Mouse (Mus musculus) large intestine, adult 2 months (tissue): Measurements from ENCODE around the gene Tnpo3. TPM values are rescaled to one million over a fixed set of nuclear protein-coding genes. Genes with fewer than 3 reads are reported as not detected.

Experiments used
- DNase-seq: peaks from one replicate; pipeline ENCODE4 v3.0.0-alpha.2; 2012; ENCODE audit warnings: low read depth, low spot score
- WGBS: fragments of 180-500 bp; shearing (Covaris S2); methylation state at CpG from one replicate; pipeline ENCODE4 v1.1.7; 2018; 5-methylcytosine and 5-hydroxymethylcytosine counted together
- polyA plus RNA-seq: library from polyadenylated mRNA; depleted of rRNA; stranded (reverse); fragments of >200 nt; gene quantifications from 2 replicates; pipeline ENCODE4 v1.2.3, GENCODE M21; 2012; rRNA removed

The Tnpo3 gene
- polyA plus RNA-seq, result 30.7 and 36.4 TPM in 2 replicates

DNA sequence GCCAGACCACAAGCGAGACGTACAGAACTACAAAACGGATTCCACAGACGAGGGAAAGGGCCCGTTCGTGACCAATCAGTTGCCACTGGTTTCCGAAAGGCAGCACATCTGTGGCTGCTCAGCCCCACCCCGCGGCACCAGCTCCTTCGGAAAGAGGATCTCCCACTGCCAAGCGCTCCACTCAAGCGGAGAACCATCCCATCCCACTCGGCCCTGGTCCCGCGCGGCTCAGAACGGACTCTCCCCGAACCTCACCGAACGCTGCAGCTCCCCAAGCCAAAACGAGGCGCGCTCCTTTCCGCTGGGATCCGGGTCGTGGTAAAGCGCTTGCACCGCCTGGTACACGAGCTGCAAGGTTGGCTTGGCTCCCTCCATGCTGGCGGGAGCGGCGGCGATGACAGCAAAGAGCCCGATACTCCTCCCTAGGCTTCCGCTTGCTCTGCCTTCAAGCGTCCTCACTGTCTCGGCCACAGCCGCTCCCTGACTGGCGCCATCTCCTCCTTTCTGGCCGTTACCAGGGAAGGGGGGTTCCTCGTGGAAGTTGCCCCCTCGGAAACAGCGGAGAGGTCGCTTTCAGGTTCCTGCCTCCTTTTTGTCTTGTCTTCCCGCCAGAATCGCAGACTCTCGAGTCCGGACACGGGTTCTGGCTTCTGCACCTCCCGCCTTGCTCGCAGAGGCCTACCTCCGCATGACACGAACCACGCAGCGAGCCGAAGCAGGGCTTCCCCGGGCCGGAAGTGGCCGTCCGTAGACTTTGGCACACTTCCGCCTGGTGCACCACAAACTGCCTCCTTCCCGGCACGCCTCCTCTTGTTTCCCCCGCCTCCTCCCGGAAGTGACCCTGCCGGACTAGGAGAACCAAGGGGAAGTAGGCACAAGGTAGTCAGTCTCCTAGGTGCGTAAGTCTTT, at the start of gene Tnpo3:
TSS of gene Tnpo3 (minus strand) at position 777 of the 909 bp plus-strand sequence.
- peak; percentile 93 for DNase-seq
- under 1% methylated on average over 67 of the region's 67 CpGs for WGBS

DNA sequence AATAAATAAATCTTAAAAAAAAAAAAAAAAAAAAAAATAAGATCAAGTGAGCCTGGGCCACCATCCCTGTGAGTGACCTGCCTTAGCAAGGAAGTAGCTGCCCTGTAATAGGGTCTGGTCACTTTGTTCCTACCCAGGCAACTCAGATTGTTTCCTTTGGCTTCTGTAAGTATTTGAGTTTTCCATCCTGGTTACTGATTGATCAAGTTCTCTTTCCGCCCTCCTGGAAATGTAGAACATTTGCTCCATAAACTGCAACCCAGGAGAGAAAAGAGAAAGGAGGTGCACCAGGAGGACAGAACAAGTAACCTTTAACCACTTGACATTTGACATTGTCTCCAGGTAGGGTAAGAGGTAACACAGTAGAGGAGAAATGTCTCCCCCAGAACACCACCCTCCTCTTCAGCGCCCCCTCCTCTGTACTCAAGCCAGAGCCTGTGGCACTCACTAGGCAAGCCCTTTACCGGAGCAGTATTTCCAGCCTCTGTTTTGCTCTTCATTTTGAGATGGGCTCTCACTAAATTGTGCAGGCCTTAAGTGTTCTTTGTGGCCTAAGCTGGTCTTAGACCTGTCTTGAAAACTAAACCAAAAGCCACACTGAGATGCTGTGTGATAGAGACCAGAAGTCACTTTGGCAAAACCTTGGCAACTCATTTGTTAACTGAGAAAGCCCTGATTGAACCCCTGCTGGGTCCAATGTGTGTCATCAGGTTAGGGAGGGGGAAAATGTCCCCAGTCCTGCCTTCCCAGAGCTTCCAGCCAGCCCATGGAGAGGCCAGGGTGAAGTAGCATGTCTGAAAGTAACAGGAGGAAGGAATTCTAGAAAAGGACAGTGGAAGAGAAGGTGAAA, 49.2 kb upstream of the Tnpo3 start:
- DNase-seq, result peak; percentile 80
- 41% methylated on average over 3 of the region's 3 CpGs for WGBS

DNA sequence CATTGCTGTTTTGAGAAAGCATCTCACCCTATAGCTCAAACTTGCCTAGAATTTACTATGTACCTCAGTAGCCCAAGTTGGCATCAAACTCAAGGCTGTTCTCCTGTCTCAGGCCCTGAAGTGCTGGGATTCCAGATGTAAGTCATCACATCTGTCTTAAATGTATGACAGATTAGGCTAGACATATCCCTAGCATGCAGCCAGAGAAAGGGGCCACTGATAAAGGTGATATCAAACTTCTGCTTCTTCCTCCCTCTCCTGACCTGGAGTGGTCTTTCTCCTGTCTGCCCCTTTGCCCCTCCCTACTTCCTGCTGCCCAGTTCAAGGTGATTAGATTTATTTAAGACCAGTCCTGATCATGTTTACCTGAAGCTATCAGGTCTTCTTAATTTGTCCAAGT, 43.6 kb upstream of the Tnpo3 start:
- DNase-seq, result no peak

DNA sequence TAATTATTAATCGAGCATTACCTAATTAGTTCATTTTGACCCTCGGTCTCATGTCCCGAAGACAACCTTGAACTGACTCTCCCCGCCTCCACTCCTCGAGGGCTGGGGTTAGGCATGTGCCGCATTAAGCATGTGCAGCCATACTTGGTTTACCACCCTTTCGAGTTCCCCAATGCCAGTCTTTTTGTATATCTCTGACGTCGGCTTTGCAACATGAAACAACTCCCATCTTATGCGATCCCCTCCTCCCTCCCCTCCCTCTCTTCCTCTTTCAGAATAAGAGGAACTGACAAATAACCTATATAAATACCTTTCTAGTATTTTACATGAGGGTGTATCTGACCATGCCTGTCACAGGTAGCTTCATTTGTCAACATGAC, 40.5 kb upstream of the Tnpo3 start:
- no peak for DNase-seq
- WGBS, result 62% methylated on average over 10 of the region's 10 CpGs

DNA sequence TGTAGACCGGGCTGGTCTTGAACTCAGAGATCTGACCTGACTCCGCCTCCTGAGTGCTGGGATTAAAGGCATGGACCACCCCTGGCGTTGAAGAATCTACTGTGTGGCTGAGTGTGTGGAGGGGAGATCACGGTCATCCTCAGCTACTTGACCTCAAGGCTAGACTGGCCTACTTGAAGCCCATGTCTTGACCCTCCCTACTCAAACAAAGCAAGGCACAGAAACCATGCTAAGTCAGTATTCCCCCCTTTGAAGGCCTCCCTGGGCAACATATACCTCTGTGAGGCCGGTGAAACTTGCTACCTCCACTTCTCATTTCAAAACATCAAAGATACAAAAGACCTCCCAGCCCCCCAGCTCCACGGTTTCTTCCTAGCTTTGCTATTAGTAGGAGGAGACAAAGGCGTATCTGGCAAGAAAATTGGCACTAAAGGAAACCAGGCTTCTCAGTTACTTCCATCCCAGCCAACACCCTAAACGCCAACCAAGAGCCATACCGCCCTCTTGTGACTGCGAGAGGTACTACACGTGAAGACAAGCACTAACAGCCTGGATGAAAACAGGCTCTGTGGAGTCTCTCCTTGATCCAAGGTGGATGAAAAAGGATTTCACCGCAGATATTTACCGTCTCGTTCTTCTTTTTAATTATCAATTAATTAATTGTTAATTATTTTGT, 39.9 kb upstream of the Tnpo3 start:
- 28% methylated on average over 14 of the region's 14 CpGs for WGBS
- DNase-seq, result peak; percentile 84

DNA sequence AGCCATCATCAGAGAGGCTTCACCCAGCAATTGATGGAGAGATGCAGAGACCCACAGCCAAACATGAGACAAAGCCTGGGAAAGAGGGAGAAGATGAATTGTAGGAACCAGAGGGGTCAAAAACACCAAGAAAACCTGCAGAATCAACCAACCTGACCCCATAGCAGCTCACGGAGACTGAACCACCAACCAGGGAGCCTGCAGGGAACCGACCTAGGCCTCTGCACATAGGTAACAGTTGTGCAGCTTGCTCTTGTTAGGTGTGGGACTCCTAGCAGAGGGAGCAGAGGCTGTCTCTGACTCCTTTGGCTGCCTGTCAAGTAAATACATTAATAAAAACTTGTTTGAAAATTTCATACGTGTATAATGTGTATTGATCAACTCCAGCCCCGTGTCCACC, 32.1 kb upstream of the Tnpo3 start:
- DNase-seq, result no peak
- 88% methylated on average over 4 of the region's 4 CpGs for WGBS

DNA sequence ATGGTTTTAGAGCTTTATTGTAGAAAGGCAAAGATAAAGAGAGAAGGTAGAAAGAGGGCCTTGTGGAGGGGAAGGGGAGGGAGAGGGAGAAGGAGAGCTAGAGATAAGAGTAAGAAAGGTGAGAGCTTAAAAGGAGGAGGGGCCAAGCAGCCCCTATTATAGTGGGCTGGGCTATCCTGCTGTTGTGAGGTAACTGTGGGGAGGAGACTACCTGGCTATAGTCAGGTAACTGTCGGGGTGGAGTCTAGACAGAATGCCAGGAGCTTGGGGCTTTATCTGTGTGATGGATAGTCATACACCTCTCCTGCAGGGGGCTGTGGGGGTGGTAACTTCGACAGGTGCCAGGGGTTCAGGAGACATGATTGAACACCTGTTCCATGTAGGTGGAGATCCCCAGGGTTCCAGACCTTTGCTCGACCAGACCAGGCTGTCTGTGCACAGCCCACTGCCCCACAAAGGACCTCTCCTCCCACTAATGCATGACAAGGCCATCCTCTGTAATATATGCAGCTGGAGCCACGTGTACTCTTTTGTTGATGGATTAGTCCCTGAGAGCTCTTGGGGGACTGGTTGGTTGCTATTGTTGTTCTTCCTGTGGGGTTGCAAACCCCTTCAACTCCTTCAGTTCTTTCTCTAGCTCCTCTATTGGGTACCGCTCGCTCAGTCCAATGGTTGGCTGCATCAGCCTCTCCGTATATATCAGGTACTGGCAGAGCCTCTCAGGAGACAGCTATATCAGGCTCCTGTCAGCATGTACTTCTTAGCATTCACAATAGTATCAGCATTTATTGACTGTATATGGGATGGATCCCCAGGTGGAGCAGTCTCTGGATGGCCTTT, 30.1 kb upstream of the Tnpo3 start:
- DNase-seq, result no peak
- WGBS, result 44% methylated on average over 7 of the region's 7 CpGs

DNA sequence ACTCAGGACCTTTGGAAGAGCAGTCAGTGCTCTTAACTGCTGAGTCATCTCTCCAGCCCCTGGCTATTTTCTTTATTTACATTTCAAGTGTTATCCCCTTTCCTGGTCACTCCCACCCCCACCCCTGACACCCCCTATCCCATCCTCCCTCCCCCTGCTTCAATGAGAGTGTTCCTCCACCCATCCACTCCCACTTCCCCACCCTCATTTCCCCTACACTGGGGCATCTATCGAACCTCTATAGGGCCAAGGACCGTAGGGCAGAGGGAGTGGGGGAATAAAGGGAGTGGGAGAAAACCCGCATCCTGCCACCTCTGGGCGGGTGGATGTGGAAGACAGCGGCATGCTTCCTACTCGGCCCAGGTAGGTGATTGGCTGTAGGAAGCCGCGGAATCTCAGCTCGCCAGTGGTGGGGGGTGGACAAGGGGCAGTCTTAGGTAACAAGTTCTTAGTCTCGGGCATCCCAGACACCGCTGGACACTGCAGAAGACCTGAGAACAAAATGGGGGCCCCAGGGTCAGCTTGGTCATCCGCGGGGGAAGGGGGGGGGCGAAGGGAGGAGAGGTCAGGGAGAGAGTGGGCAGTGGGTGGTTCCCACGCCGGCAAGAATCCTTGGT, 29.3 kb upstream of the Tnpo3 start:
- 16% methylated on average over 16 of the region's 16 CpGs for WGBS

DNA sequence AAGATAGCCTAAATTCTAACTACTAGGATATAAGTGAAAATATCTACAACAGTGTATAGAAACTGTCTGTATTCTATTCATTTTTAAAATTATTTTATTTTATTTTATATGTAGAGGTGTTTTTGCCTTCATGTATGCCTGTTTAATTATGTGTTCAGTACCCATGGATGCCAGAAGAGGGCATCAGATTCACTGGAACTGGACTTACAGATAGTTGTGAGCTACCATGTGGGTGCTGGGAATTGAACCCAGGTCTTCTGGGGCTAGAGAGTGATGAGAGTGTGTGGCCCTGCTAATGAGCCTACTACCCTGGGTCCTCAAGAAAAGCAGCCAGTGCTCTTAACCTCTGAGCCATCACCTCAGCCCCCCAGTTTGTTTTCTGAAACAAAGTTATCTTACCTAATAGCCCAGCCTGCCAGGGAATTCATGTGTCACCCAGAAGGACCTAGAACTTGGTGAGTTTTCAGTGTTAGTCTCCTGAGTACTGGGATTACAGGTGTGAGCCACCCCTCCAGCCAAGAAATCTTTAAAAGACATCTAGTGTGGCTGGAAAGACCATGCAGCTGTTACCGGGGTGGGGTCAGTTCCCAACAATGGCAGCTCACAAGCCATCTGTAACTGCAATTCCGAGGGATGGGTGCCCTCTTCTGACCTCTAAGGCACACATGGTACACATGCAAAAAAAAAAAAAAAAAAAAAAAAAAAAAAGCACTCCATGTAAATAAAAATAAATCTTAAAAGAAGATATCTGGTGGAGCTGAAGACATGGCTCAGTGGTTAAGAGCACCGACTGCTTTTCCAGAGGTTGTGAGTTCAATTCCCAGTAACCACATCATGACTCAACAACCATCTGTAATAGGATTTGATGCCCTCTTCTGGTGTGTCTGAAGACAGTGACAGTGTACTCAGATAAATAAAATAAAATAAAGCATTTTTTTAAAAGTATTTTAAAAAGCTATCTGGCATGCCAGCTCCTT, 28.0 kb upstream of the Tnpo3 start:
- 79% methylated on average over 3 of the region's 3 CpGs for WGBS
- no peak for DNase-seq

More for the DNA sequence above, 29.3 kb upstream of the Tnpo3 start:
- DNase-seq, result no peak

DNA sequence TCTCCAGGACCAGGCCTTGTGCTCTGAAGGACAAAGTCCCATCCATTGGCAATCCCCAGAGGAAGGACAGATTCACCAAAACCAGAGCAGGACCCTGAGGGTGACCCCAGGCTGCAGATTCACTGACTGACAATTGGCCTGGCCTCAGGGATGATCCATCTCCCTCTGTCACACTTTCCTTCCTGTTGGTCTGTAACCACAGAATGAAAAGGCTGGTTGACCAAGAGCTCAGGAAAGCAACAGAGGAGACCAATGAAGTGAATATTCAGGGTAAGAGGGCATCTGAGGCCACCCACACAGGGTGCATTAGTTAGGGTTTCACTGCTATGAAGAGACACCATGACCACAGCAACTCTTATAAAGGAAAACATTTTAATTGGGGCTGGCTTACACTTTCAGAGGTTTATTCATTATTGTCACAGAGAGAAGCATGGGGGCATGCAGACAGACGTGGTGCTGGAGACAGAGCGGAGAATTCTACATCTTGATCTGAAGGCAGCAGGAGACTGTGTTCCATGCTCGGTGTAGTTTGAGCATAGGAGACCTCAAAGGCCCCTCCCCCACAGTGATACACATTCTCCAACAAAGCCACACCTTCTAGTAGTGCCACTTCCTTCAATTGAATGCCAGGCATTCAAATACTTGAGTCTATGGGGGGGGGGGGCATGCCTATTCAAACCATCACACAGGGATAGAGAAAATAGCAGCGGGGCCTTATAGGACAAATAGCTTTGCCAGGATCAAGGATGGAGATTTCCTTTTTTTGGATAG, 26.8 kb upstream of the Tnpo3 start:
- WGBS, result 88% methylated on average over 4 of the region's 4 CpGs
- no peak for DNase-seq

DNA sequence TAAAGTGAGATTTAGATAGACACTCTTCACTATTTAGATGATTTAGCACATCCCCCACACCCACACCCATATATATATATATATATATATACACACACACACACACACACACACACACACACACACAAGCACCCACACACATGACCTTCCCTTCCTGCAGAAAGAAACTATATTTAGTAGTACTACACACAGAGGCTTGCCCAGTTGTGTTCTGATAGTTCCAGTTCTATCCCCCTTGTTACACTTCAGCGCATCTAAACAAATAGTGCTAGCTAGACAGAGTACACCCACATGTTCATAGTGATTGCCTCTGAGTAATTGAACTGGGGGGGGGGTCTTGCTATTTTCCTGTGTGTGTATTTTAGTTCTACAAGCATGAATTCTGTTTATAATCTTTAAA, 24.9 kb upstream of the Tnpo3 start:
- no peak for DNase-seq
- 86% methylated on average over 1 of the region's 1 CpGs for WGBS

DNA sequence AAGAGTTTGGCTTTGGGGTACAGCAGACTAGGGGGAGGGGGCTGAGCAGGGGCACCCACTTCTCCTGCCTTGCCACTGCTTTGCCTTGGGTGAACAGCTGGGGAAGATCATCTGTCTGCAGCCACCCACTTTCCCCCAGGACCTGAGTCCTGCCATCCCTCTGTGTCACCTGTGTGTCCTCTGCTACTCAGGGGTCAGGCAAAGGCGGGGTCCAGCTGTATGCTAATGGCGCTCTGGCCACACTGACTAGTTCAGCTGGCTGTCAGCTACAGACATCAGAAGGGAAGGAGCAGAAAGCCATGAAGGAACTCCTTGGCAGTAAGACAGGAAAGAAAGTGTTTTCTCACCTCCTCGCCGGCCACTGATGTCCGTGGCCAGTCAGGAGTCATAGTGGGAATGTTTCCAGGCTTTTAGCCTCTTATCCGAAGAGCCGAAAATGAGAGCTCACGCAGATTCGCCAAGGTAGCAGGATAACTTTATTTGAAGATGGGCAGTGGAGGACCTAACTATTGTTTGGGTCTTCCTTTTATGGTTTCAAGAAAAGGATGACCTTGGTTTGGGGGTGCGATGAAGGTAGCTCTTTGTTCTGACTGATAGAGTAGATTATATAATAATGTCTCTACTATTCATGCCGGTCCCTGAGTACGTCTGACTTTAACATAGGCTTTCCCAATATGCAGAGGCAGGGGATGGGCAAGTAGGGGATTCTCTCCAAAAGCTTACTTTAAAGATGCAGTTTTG, 23.0 kb upstream of the Tnpo3 start:
- no peak for DNase-seq
- 41% methylated on average over 12 of the region's 12 CpGs for WGBS

DNA sequence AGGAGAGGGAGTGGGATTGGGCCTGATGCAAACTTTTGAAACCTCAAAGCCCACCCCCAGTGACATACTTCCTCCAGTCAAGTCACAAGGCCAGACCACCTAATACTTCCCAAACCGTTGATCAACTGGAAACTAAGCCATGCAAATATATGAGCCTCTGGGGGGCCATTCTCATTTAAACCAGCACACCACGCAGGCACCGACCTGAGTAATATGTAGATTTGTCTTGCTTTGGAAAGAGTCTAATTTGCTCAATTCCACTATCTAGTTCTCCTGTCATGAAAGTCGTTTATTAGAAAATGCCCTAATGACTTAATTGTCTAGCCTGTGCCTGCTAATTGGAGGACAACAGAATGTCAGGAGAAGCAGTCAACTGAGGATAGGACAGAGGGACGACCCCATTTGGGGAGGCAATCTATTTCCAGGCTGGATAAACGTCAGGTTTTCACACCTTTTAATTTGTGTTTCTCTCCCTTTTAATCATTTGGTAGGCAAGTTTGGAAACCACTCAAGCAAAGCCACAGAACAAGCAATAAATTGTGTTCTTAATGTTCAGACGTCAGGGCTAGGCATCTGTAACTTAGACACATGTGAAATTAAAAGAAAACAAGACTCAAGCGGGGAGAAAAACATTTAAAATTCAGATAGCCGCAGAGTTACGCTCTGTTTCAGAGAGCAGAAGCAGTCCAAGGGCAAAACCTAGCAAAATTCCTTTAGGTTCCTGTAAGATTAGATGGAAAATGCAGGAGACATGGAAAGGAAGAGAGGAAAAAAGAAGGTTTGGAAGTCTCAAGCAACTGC, 22.3 kb upstream of the Tnpo3 start:
- WGBS, result 37% methylated on average over 10 of the region's 10 CpGs

DNA sequence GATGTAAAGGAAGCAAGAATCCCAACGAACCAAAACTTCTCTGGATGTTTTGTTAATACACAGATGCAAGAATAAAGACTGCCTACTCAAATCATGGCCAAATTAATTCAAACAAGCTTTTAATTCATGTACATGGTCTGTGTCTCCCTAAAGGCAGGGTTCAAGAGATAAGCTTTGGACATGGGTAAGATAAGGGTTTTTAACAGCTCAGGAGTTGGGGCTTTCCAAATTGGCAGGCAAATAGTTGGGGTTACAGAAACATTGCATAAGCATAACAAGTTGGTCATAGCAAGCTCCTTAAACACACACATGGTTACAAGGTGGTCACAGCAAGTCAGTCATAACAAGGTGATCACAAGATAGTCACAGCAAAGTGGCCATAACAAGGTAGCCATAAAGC, 20.5 kb upstream of the Tnpo3 start:
- no peak for DNase-seq
- 85% methylated on average over 1 of the region's 1 CpGs for WGBS

More for the DNA sequence above, 22.3 kb upstream of the Tnpo3 start:
- DNase-seq, result no peak

DNA sequence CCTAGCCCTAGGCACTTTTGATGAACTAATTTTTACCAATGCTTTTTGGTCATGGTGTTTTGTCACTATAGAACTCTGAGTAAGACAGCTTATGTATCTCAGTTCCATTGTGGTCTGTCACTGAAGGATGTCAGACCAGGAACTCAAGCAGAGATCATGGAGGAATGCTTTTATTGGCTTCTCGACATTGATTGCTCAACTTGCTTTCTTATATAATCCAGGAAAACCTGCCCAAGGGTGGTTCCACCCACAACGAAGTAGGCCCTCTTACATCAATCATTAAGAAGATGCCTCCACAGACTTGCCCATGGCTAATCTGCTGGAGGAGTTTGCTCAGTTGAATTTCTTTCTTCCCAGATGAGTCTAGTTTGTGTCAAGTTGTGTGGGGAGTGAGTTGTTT, 18.1 kb upstream of the Tnpo3 start:
- no peak for DNase-seq
- 63% methylated on average over 2 of the region's 2 CpGs for WGBS

DNA sequence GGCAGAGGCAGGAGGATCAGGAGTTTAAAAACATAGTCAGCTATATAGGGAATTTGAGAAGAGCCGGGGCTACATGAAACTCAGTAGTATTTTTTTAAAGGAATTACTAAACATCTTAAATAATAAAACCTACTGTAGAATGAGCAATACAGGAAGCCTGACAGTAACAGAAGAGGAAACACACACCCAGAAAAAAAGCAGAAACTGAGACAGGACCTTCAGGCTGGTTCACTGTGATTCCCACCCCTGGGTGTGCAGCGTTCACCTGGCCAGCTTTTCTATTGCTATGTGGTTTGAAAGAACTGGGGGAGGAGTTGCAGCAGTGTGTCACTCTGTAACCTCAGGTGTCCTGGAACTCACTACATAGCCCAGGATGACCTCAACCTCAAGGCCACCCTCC, 14.2 kb upstream of the Tnpo3 start:
- 68% methylated on average over 2 of the region's 2 CpGs for WGBS
- DNase-seq, result no peak
